Mouse (Mus musculus) megakaryocyte, embryonic 14.5 days (primary cell): Measurements from ENCODE around the gene Fabp6. TPM values are rescaled to one million over a fixed set of nuclear protein-coding genes. Genes with fewer than 3 reads are reported as not detected.

Source experiments
- H3K27me3 ChIP-seq: replicated peaks from 2 replicates; pipeline ENCODE3; 2012; ENCODE audit warnings: inconsistent platforms
- H3K36me3 ChIP-seq: replicated peaks from 2 replicates; pipeline ENCODE3; 2012; ENCODE audit warnings: low read length, inconsistent platforms, mixed read lengths
- H3K4me1 ChIP-seq: 2 replicates; pipeline ENCODE4 v1.6.1; 2012; ENCODE audit warnings: inconsistent platforms
- H3K4me3 ChIP-seq: replicated peaks from 2 replicates; pipeline ENCODE3; 2012; ENCODE audit warnings: moderate library complexity, mild to moderate bottlenecking, inconsistent platforms
- H3K9me3 ChIP-seq: 2 replicates; pipeline ENCODE4 v1.6.1; 2012; ENCODE audit warnings: inconsistent platforms
- FLI1 ChIP-seq: IDR thresholded peaks from 2 replicates; pipeline ENCODE4 v1.6.1; 2012; ENCODE audit warnings: low read length, inconsistent platforms, mixed read lengths
- GATA1 ChIP-seq: IDR thresholded peaks from 3 replicates; pipeline ENCODE4 v1.6.1; 2012; ENCODE audit warnings: mixed read lengths, low read length, inconsistent platforms, borderline replicate concordance
- polyA plus RNA-seq: library from polyadenylated mRNA; stranded (reverse); fragments of >175 nt; gene quantifications from 2 replicates; pipeline ENCODE4 v1.2.3, GENCODE M21; 2012; ENCODE audit warnings: low replicate concordance; ENCODE audit not compliant: insufficient read depth

Fabp6 gene
- polyA plus RNA-seq, result not detected in 2 replicates

- H3K4me3 ChIP-seq, result no peak within 1 kb of the TSS
- peaks cover 28% of the 10 kb centered on the region for H3K4me1 ChIP-seq
- TF ChIP-seq GATA1 (no peak), FLI1 (no peak)
- no peaks in the 10 kb centered on the region for H3K36me3 ChIP-seq
- H3K9me3 ChIP-seq, result no peaks in the 10 kb centered on the region
- no peaks in the 10 kb centered on the region for H3K27me3 ChIP-seq
Measured at GRCm38 (mm10) chr11:43601440-43601839, at the start of gene Fabp6. Fabp6 (minus strand) TSS chr11:43601540.

- no peak for TF ChIP-seq GATA1
- TF ChIP-seq FLI1, result no peak
- peaks cover 1% of the 10 kb centered on the region for H3K36me3 ChIP-seq
Measured at GRCm38 (mm10) chr11:43645286-43645685, 43.9 kb upstream of the Fabp6 start.

GRCm38 (mm10) chr11:43643180-43643591 lies 41.8 kb upstream of the Fabp6 start:
- no peak overlapping the region for H3K4me3 ChIP-seq
- no peaks in the 10 kb centered on the region for H3K27me3 ChIP-seq
- TF ChIP-seq GATA1, result no peak
- no peak for TF ChIP-seq FLI1
- peaks cover 44% of the 10 kb centered on the region for H3K4me1 ChIP-seq
- H3K9me3 ChIP-seq, result peaks cover 25% of the 10 kb centered on the region
- H3K36me3 ChIP-seq, result peaks cover 8% of the 10 kb centered on the region

More at GRCm38 (mm10) chr11:43645286-43645685, 43.9 kb upstream of the Fabp6 start:
- Histone ChIP-seq H3K27me3 (no peaks in the 10 kb centered on the region), H3K4me1 (peaks cover 41% of the 10 kb centered on the region), H3K9me3 (peaks cover 10% of the 10 kb centered on the region), H3K4me3 (no peak overlapping the region)

- H3K9me3 ChIP-seq, result peaks cover 21% of the 10 kb centered on the region
- H3K27me3 ChIP-seq, result no peaks in the 10 kb centered on the region
- H3K4me3 ChIP-seq, result no peak overlapping the region
- TF ChIP-seq GATA1 (no peak), FLI1 (no peak)
- peaks cover 43% of the 10 kb centered on the region for H3K4me1 ChIP-seq
- H3K36me3 ChIP-seq, result peaks cover 8% of the 10 kb centered on the region
Measured at GRCm38 (mm10) chr11:43638486-43638885, 37.1 kb upstream of the Fabp6 start.

- Histone ChIP-seq H3K4me3 (no peak overlapping the region), H3K4me1 (peaks cover 43% of the 10 kb centered on the region), H3K9me3 (peaks cover 21% of the 10 kb centered on the region), H3K27me3 (no peaks in the 10 kb centered on the region), H3K36me3 (peaks cover 8% of the 10 kb centered on the region)
- TF ChIP-seq GATA1 (no peak), FLI1 (no peak)
Measured at GRCm38 (mm10) chr11:43636761-43637160, 35.4 kb upstream of the Fabp6 start.

GRCm38 (mm10) chr11:43633658-43634401 lies 32.5 kb upstream of the Fabp6 start:
- Histone ChIP-seq H3K27me3 (no peaks in the 10 kb centered on the region), H3K36me3 (no peaks in the 10 kb centered on the region)
- TF ChIP-seq GATA1, result no peak
- no peak for TF ChIP-seq FLI1

GRCm38 (mm10) chr11:43633165-43633564 lies 31.8 kb upstream of the Fabp6 start:
- Histone ChIP-seq H3K4me3 (peak overlapping the region; percentile 89), H3K27me3 (no peaks in the 10 kb centered on the region), H3K9me3 (no peaks in the 10 kb centered on the region), H3K4me1 (peaks cover 62% of the 10 kb centered on the region), H3K36me3 (no peaks in the 10 kb centered on the region)
- TF ChIP-seq GATA1, result no peak
- no peak for TF ChIP-seq FLI1

More at GRCm38 (mm10) chr11:43633658-43634401, 32.5 kb upstream of the Fabp6 start:
- peaks cover 62% of the 10 kb centered on the region for H3K4me1 ChIP-seq
- H3K9me3 ChIP-seq, result 0 out of 2 replicates have a peak, but pooled peaks cover 5% of the 10 kb centered on the region
- peak overlapping the region; percentile 33 for H3K4me3 ChIP-seq

GRCm38 (mm10) chr11:43632566-43632965 lies 31.2 kb upstream of the Fabp6 start:
- Histone ChIP-seq H3K4me3 (peak overlapping the region; percentile 89), H3K36me3 (no peaks in the 10 kb centered on the region), H3K9me3 (no peaks in the 10 kb centered on the region), H3K27me3 (no peaks in the 10 kb centered on the region), H3K4me1 (peaks cover 66% of the 10 kb centered on the region)
- TF ChIP-seq FLI1, result no peak
- TF ChIP-seq GATA1, result no peak

GRCm38 (mm10) chr11:43631645-43632044 lies 30.3 kb upstream of the Fabp6 start:
- Histone ChIP-seq H3K4me1 (peaks cover 70% of the 10 kb centered on the region), H3K9me3 (no peaks in the 10 kb centered on the region), H3K4me3 (peak overlapping the region; percentile 62), H3K27me3 (no peaks in the 10 kb centered on the region), H3K36me3 (no peaks in the 10 kb centered on the region)
- TF ChIP-seq FLI1 (no peak), GATA1 (no peak)

GRCm38 (mm10) chr11:43626927-43627645 lies 25.7 kb upstream of the Fabp6 start:
- Histone ChIP-seq H3K4me1 (peaks cover 84% of the 10 kb centered on the region), H3K36me3 (peaks cover 2% of the 10 kb centered on the region), H3K27me3 (no peaks in the 10 kb centered on the region), H3K4me3 (no peak overlapping the region), H3K9me3 (no peaks in the 10 kb centered on the region)
- no peak for TF ChIP-seq FLI1
- no peak for TF ChIP-seq GATA1
